Mouse (Mus musculus) brain, embryonic 14.5 days (tissue): ENCODE results near the gene Cep19. TPM values are rescaled to one million over a fixed set of nuclear protein-coding genes. Genes with fewer than 3 reads are reported as not detected.
A peak's percentile ranks its signal among the peaks of the same experiment; 100 is the strongest.

Experiments used
- DNase-seq: peaks from one replicate; pipeline ENCODE4 v3.0.0-alpha.2; 2011; ENCODE audit warnings: low read depth
- CTCF ChIP-seq: fragments of 200-500 bp; IDR thresholded peaks from 2 replicates; pipeline ENCODE4 v1.5.1; 2012; ENCODE audit warnings: inconsistent platforms, mild to moderate bottlenecking, moderate library complexity, borderline replicate concordance; ENCODE audit not compliant: insufficient read depth, insufficient read length; ENCODE audit errors: extremely low read depth
- POLR2A ChIP-seq: fragments of 200-500 bp; IDR thresholded peaks from 2 replicates; pipeline ENCODE4 v1.6.1; 2012; ENCODE audit warnings: mild to moderate bottlenecking, inconsistent platforms, borderline replicate concordance; ENCODE audit not compliant: poor library complexity, insufficient read depth, insufficient read length, severe bottlenecking; ENCODE audit errors: extremely low read depth
- polyA plus RNA-seq: library from polyadenylated mRNA; depleted of rRNA; stranded (reverse); fragments of >200 nt; gene quantifications from 2 replicates; pipeline ENCODE4 v1.2.3, GENCODE M21; 2012

Cep19 gene
- polyA plus RNA-seq, 1 experiment = 26.3 TPM

DNA sequence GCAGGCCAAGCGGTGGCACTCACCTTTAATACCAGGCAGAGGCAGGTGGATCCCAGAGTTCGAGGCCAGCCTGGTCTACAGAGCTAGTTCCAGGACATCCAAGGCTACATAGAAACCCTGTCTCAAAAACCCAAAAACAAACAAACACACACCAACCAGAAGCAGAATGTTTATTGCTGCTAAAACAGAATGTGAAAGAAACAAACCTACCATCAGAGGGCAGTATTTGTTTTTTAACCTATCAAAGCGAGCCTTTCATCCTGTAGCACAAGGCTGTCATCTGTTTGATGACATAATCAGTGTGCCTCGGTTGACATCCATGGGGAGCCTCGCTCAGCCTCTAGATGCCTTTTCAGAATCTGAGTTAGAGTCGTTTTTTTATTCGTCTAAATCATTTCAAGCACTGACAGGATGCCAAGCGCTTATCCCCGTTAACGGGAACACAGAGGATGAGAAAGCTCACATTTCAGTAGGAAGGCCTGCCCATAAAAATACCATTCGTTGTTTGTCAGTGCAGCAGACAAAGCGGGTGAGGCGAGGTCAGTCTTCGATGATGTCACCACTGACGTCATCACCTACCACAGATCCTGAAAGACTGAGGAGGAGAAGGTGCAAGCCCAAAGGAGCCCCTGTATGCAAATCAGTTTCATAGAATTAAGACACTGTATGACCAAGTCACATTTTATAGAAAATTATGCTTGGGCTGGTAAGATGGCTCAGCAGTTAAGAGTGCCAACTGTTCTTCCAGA lies 11.5 kb downstream of the Cep19 start:
- TF ChIP-seq POLR2A = no peak
- TF ChIP-seq CTCF = no peak
- peak; percentile 25 for DNase-seq

DNA sequence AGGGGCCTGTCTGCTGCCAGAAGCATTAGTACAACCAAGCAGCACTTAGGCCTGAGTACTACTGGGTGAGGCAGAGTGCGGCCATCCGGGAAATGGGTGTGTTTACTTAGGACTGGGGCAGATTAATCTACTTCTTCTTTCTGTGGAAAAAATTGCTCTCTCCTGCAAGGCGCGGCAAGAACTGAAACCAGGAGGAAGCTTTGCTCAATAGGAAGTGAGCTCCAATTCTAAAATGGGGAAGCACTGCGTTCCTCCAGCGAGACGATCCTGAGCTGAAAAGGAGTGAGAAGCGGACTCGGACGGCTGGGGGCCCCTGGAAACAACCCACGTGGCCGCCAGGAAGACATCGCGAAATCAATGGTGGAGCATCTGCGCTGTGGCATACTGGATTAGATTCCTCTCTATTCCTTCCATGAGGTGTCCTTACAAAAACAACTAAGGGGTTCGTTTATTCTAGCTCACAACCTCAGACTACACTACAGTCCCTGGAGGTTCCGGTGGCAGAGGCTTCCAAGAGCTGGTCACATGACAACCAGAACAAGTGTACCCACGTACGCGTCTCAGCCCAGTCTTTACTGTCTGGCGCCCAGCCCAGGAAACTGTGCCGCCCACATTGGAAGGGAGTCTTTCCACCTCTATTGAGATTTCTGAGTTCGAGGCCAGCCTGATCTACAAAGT lies 14.1 kb downstream of the Cep19 start:
- DNase-seq = peak; percentile 52
- TF ChIP-seq POLR2A = no peak
- TF ChIP-seq CTCF = no peak

DNA sequence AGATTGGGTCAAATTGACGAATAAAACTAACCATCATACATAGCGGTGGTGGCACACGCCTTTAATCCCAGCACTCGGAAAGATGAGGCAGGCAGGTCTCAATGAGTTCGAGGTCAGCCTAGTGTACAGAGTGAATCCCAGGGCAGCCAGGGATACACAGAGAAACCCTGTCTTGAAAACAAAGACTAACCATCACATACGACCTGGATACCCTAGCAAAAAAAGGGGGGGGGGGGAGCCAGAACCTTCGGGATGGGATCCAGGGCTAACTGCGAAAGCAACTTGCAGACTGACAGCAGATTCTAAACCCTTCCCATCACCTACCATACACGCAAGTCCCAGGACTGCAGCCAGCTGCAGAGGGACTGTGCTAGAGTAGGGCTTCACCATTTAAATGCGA lies 14.8 kb downstream of the Cep19 start:
- TF ChIP-seq POLR2A (no peak), CTCF (no peak)
- peak; percentile 1 for DNase-seq

- no peak for TF ChIP-seq POLR2A
- peak; percentile 94 for TF ChIP-seq CTCF
- peak; percentile 80 for DNase-seq
Observed at GRCm38 (mm10) chr16:32114968-32115695, 15.5 kb downstream of the Cep19 start.

DNA sequence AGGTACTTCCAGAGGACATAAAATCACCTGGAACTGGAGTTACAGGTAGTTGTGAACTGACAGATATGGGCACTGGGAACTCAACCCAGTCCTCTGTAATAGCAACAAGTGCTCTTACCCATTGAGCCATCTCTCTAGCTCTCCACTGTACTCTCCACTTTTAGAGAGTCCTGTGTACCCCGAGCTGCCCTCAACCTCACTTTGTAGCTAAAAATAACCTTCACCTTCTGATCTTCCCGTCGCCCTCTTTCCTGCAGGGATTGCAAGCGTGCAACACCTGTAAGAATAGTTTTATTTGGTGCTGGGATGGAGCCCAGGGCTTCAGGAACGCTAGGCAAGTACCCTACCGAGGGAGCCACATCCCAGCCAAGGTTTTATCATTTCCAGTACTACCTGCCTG lies 16.2 kb downstream of the Cep19 start:
- TF ChIP-seq CTCF (no peak), POLR2A (no peak)
- no peak for DNase-seq

GRCm38 (mm10) chr16:32116186-32116585 lies 16.6 kb downstream of the Cep19 start:
- TF ChIP-seq POLR2A (no peak), CTCF (no peak)
- no peak for DNase-seq

DNA sequence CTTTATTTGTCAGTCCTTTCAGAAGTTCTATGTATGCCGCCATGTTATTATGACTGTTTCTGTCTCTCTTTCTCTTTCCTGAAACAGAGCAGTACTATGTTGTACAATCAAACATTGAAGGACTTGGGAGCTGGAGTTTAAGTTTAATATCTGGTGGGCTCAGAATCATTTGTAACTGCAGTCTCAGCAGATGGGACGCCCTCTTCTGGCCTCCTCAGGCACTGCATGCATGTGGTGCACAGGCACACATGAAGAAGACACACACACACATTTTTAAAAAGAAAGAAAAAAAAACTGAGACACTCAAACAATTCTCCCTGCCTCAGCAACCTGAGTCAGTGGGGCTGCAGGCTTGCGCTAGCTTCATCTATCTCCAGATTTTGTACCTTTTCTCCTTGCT lies 20.9 kb downstream of the Cep19 start:
- TF ChIP-seq CTCF (no peak), POLR2A (no peak)
- no peak for DNase-seq

DNA sequence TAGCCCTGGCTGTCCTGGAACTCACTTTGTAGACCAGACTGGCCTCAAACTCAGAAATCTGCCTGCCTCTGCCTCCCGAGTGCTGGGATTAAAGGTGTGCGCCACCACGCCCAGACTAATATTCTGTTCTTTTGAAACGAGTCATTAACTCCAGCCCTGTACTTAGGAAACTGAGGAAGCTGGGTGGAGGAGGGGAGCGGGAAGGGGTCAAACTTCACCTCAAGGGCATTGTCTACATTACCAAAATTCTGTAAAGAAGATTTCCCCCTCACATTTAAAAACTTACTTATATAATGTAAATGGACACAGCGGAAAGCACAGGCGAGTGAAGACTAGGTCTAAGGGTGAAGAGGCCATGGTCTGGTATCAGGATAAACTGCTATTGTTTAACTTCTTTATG lies 24.4 kb downstream of the Cep19 start:
- DNase-seq = no peak
- TF ChIP-seq CTCF (no peak), POLR2A (no peak)

DNA sequence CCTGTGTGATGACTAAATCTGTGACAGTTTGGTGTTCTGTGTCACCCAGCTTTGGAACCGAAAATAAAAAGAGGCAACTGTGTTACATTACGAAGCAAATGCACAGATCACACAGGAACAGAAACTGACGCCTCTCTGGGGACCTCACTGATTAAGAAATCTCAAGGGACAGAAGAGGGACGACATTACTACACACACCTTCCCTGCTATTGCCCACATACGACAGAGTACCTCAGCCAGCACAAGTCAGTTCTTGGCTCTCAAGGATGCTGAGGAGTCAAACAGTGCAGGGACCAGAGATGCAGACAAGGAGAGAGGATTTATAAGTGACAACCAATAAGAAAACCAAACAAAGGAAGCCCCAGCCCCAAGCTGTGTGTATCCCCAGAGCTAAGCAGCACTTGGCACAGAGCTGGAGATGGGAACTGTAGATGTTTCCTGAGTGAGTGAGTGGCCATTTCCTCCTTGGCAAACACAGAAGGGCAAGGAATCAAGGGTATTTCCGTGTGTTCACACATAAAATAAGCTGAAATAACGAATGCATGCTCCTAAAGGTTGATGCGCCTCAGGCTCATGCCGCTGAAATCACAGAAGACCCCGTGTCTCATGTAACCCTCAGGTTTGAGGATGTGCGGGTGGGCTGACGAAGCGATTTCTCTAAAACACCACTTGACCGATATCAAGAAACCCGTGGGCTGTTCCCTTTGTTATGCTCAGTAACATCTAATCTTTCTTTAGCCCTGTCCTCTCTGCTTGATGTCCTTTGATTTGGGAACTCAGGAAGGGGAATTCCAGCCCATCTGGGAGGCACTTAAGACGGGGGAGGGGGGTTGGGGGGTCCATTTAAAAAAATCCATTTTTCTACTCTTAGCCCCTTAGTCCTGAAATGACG lies 25.1 kb downstream of the Cep19 start:
- TF ChIP-seq CTCF (no peak), POLR2A (no peak)
- DNase-seq = peak; percentile 1

DNA sequence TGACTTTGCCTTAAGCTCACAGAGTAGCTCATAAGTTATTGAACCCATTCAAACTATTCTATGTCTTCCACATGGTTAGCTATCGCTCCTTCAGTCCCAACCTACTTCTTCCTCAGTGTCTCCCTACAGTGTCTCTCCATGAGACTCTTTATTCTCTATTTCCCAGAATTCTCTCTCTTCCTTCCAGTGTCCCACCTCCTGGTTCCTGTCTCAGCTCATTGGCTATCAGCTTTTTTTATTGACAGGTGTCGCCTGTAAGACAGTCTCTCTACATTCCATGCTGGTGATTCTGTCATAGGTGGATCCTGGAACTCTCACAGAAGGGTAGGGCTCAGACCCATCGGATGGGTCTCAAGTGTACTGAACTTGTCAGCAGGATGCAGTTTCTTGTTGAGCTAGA lies 25.8 kb downstream of the Cep19 start:
- no peak for DNase-seq
- TF ChIP-seq POLR2A (no peak), CTCF (no peak)
